Mouse (Mus musculus): Measurements from ENCODE around the gene Dlx1. TPM values are rescaled to one million over a fixed set of nuclear protein-coding genes. Genes with fewer than 3 reads are reported as not detected.
A peak's percentile ranks its signal among the peaks of the same experiment; 100 is the strongest.

Dlx1 gene
- polyA plus RNA-seq, 1 experiment: 0.11 TPM

DNA sequence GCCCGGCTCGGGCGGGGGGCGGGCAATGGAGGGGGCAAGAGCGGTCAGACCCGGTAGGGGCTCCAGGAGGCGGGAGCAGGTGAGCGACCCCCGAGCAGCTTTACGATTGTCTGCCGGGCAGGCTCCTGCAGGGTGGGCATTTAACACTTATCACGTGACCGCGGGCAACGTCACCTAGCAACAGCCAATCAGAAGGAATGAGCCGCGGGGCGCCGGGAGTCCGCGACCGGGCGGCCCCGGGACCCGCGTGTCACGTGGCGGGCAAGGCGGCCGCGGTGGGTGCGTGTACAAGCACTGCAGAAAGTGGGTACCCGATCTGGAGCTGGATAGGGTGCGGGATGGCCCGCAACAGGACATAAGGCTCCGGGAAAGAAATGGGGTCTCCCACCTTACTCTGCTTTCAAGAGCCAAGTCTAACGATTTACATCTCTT lies 18.7 kb downstream of the Dlx1 start, which contains the start of gene Dlx2:
Gene Dlx2 (minus strand): TSS at position 115 of the 432 bp plus-strand sequence.
- DNase-seq (ENCODE audit: low spot score): no peak

- DNase-seq (ENCODE audit: low spot score): no peak
Measured at GRCm38 (mm10) chr2:71547829-71548228, 19.9 kb downstream of the Dlx1 start.

- no peak for DNase-seq (ENCODE audit: low spot score)
Measured at GRCm38 (mm10) chr2:71550330-71550729, 22.4 kb downstream of the Dlx1 start.

DNA sequence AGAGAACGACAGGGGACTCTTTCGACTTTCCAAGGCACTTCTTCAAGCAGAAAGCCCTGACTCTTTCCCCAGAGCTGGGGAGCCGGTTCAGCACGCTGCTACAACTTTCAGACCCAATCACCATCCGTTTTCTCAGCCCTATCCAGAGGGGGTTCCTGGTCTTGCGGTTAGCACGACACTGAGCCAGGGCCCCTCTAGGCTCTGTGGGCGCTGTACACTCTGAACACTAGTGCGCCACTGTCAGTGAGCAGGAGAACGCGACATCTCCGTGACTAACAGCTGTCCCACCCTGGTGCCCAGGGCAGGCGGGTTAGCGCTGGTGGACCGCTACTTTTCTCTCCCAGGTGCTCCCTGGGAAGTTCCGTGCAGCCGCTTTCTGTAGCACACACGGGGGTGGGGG lies 23.8 kb downstream of the Dlx1 start:
- DNase-seq (ENCODE audit: low spot score): no peak

DNA sequence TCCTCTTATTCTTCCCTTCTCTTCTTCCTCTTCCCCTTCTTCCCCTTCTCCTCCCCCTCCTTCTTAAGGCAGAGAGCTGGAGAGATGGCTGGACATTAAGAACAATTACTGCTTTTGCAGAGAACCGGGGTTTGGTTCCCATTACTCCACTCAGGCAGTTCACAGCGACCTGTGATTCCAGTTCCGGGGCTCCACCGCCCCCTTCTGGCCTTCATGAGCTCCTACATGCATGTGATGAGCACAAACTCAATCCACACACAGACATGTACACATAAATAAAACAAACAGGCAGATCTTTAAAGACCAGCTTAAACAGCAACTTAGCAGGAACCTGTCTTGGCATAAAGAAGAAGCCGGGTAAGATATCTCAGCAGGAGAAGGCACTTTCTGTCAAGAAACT lies 28.2 kb downstream of the Dlx1 start:
- no peak for DNase-seq (ENCODE audit: low spot score)

GRCm38 (mm10) chr2:71566466-71566865 lies 38.6 kb downstream of the Dlx1 start:
- no peak for DNase-seq (ENCODE audit: low spot score)

DNA sequence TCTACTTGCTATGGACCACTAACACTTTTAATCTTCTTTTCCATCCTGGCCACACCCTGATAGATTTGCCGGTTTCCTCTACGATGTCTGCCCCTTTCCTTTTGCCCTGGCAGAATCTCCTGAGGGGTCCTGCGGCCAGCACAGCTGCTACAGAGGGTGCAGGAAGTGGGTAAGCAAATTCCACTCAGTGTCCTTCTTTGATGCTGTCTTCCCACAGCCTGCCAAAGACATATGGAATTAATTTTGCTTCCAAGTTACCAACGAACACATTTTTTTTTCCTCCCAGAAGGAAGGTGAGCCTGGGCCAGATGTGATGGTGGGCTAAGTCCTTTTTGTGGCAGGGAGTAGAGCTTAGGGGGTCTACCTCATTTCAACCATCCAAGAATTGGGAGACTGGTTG lies 45.8 kb downstream of the Dlx1 start:
- no peak for DNase-seq (ENCODE audit: low spot score)

DNA sequence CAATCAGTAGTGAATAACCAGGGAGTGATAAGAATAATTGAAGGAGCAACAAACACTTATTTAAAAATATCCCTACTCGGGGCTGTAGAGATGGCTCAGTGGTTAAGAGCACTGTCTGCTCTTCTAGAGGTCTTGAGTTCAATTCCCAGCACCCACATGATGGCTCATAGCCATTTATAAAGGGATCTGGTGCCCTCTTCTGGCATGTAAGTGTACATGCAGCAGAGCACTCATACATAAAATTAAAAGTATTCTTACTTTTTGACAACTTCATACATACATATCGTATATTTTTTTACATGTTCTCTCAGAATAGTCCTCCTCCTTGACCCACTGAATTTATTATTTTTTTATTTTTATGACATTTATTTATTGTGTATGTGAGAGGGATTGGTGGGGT lies 49.1 kb downstream of the Dlx1 start:
- no peak for DNase-seq (ENCODE audit: low spot score)

GRCm38 (mm10) chr2:71580632-71581466 lies 52.9 kb downstream of the Dlx1 start:
- peak; percentile 53 for DNase-seq (ENCODE audit: low spot score)

- DNase-seq (ENCODE audit: low spot score): no peak
Measured at GRCm38 (mm10) chr2:71581488-71581887, 53.6 kb downstream of the Dlx1 start.

Other genes starting within 250 kb of the Dlx1 start
- 38.7 and 47.0 TPM in 2 replicates for gene Slc25a12, start 160.4 kb upstream of the Dlx1 start, polyA plus RNA-seq (2012; rRNA removed)
- 23.0 and 29.0 TPM in 2 replicates for gene Hat1, start 139.2 kb upstream of the Dlx1 start, polyA plus RNA-seq (2012; rRNA removed)
- gene Metap1d, start 74.8 kb upstream of the Dlx1 start, polyA plus RNA-seq (2012; rRNA removed): 45.5 and 69.1 TPM in 2 replicates
- gene Dlx2, start 18.6 kb downstream of the Dlx1 start, polyA plus RNA-seq (2012; rRNA removed): not detected in 2 replicates
- gene Itga6, start 217.5 kb downstream of the Dlx1 start, polyA plus RNA-seq (2012; rRNA removed): 45.0 and 51.9 TPM in 2 replicates